Mouse (Mus musculus): ENCODE measurements around the gene Gm5460.

The Gm5460 gene

GRCm38 (mm10) chr14:34075346-34075745 lies 58.8 kb downstream of the Gm5460 start:
- no peak for DNase-seq (ENCODE audit: low spot score)

- DNase-seq (ENCODE audit: low spot score) = no peak
Measured at GRCm38 (mm10) chr14:34077222-34077621, 60.7 kb downstream of the Gm5460 start.

DNA sequence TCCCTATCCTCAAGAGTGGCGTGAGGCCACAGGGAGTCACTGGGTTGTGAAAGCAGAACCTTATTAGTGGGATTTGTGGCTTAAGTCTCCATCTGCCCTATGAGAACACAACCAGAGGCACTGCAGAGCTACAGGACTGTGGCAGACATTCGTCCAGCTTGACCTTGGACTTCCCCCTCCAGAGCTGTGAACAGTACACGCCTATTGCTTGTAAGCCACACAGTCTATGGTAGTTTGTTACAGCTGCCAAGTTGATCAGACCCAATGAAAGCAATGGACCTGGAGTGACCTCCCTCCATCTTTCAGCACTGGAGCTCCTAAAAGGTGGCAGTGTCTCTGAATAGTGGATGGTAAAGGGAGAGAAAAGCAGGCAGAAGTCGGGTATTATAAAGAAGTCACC lies 61.7 kb downstream of the Gm5460 start:
- DNase-seq (ENCODE audit: low spot score) = no peak

GRCm38 (mm10) chr14:34080321-34080997 lies 63.9 kb downstream of the Gm5460 start:
- peak; percentile 84 for DNase-seq (ENCODE audit: low spot score)

DNA sequence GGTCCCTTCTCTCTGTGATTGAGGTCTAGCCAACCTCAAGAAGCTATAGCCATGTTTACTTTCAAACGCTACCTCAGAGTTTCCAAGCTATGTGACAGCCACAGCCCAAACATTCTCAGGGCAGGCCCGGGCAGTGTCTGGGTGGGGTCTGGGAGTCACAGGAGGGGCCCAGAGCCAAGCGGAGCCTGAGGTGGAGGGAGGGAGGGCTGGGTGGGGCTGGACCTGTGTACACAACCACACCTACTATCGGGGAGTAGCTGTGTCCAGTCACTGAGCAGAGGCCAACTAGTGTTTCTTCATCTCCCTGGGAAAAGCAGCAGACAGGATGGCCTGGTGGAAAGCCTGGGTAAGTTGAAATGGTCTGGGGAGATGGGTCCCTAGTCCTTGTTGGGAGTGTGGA lies 69.2 kb downstream of the Gm5460 start, which contains the start of gene Anxa8:
Anxa8 (plus strand) TSS at position 251 of the 400 bp plus-strand sequence.
- DNase-seq (ENCODE audit: low spot score) = no peak

DNA sequence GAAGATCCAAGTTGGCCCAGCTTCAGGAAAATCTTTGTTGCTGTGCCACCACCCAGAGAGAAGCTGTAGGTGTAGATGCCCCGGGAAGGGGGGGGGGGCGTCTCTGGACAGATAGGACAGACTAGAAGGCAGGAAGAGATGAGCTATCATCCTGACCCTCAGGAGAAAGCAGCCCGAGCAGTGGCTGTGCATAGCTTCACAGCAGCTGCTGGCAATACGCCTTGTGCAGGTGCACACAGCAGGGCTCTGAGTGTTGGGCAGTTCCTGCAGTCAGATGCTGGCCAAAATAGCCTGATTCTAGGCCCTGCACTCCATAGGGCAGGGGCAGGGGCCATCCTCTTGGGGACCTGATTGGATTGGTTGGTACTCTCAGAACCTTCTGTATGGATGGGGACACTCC lies 70.2 kb downstream of the Gm5460 start:
- no peak for DNase-seq (ENCODE audit: low spot score)

GRCm38 (mm10) chr14:34087856-34088398 lies 71.4 kb downstream of the Gm5460 start:
- DNase-seq (ENCODE audit: low spot score) = no peak

DNA sequence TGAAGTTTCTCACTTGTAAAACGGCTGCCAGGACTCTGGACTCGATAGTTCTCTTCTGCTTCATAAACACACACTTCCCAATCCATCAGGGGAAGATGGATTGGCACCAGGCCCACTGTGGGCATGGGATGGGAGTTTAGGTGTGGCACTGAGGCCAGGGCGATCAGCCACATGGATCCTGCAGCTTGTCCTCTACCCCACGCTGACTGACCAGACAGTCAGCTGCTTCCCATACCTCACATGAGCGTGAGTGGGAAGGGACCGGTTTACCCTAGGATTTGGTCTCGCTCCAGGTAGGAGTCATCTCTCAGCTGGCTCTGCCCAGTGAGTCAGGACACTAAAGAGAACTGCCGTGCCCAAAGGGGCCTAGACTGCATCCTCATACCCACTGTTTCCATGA lies 73.2 kb downstream of the Gm5460 start:
- no peak for DNase-seq (ENCODE audit: low spot score)

DNA sequence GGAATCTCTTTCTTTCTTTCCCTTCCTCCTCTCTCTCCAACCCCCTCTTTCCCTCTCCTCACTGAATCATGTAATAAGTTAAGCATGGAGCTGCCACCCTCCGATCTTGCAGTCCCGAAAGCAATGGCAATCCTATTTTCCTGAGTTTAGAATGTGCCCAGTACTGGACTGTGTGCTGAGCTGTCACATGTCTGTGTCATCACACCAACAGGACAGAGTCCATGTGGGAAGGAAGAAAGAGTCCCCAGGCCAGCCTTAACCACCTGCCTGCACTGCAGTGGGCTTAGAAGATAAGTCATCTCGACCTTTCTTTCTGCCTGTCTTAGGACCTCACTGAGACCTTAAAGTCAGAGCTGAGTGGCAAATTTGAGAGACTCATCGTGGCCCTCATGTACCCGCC lies 74.9 kb downstream of the Gm5460 start:
- DNase-seq (ENCODE audit: low spot score) = no peak

DNA sequence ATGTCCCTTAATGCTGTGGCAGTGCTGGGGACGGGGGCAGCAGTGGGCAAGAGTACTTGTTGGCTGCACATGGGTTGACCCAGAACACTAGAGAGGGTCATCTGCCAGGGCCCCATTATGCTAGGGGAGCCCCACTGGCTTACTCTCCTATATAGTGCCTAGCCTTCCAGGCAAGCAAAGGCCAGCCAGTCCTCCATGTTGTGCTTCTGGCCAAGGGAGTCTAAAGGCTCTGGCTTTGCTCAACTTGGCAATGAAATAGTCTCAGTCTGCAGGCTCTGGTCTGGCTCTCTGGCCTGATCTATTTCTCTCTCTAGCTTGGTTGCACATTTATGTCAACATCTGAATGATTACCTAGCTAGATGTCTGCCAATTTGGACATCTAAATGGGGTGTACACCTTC lies 76.3 kb downstream of the Gm5460 start:
- DNase-seq (ENCODE audit: low spot score) = no peak

GRCm38 (mm10) chr14:34096161-34096560 lies 79.6 kb downstream of the Gm5460 start:
- DNase-seq (ENCODE audit: low spot score) = peak; percentile 30
